Mouse (Mus musculus): ENCODE data around the gene Fshr. TPM values are rescaled to one million over a fixed set of nuclear protein-coding genes. Genes with fewer than 3 reads are reported as not detected.
"Not testable (repeated sequence)": the region's sequence is repeated elsewhere in the genome, so short reads cannot be mapped to it uniquely, and the experiment has no call there.

The Fshr gene
- polyA plus RNA-seq, 1 experiment from 2014 or later = not detected

GRCm38 (mm10) chr17:89113944-89114343 lies 86.5 kb downstream of the Fshr start:
- DNase-seq (ENCODE audit: low spot score) (no peak), ATAC-seq (ENCODE audit: low read depth) (no peak)
- Histone ChIP-seq H3K4me1 (ENCODE audit: control insufficient read depth, insufficient read depth, low read length) (no peaks in the 10 kb centered on the region), H3K9ac (ENCODE audit: low read depth, low read length) (no peak overlapping the region), H3K4me3 (ENCODE audit: low read depth, low read length) (no peak overlapping the region), H3K27me3 (replicated peaks; ENCODE audit: control insufficient read depth, insufficient read depth, low read length) (no peaks in the 10 kb centered on the region), H3K36me3 (ENCODE audit: control insufficient read depth, insufficient read depth, low read length) (no peaks in the 10 kb centered on the region), H3K4me2 (ENCODE audit: low read depth, low read length) (no peak overlapping the region), H3K27ac (replicated peaks; ENCODE audit: low read depth, low read length) (no peak overlapping the region), H3K9me3 (ENCODE audit: control insufficient read depth, low read length) (no peaks in the 10 kb centered on the region)

DNA sequence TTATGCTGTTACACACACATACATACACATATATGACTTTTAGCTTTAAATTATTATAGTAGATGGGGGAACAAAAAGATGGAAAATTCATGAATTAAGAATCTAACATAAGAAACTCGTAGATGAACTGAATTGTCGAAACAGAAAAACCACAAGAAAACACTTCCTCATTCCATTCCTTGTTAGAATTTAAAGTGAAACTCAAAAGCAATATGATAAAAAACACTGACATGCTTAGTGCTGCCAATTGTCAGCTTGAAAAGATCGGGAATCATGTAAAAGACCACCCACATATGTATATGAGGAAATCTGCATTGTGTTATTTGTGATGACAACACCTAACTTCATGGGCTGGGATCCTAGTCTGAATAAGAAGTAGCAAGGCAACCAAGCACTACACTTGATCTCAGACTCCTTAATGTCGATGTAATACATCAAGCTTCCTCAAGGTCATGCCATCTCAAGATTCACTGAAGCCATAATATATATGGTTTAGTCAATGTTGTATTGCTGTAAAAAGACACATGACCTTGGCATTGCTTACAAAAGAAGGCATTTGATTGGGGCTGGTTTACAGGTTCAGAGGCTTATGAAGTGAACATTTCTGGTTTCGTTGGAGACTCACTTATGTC lies 99.6 kb downstream of the Fshr start:
- no peak for DNase-seq (ENCODE audit: low spot score)
- H3K27me3 ChIP-seq (replicated peaks; ENCODE audit: control insufficient read depth, insufficient read depth, low read length) = no peaks in the 10 kb centered on the region
- WGBS = 73% methylated on average over 5 of the region's 5 CpGs
- H3K4me2 ChIP-seq (ENCODE audit: low read depth, low read length) = no peak overlapping the region
- no peak for ATAC-seq (ENCODE audit: low read depth)
- no peaks in the 10 kb centered on the region for H3K36me3 ChIP-seq (ENCODE audit: control insufficient read depth, insufficient read depth, low read length)
- no peak overlapping the region for H3K4me3 ChIP-seq (ENCODE audit: low read depth, low read length)
- H3K27ac ChIP-seq (replicated peaks; ENCODE audit: low read depth, low read length) = no peak overlapping the region
- no peaks in the 10 kb centered on the region for H3K4me1 ChIP-seq (ENCODE audit: control insufficient read depth, insufficient read depth, low read length)
- no peak overlapping the region for H3K9ac ChIP-seq (ENCODE audit: low read depth, low read length)
- no peaks in the 10 kb centered on the region for H3K9me3 ChIP-seq (ENCODE audit: control insufficient read depth, low read length)

GRCm38 (mm10) chr17:89099733-89100132 lies 100.7 kb downstream of the Fshr start:
- ATAC-seq (ENCODE audit: low read depth); H3K9me3 ChIP-seq (ENCODE audit: control insufficient read depth, low read length); H3K9ac ChIP-seq (ENCODE audit: low read depth, low read length); H3K27me3 ChIP-seq (replicated peaks; ENCODE audit: control insufficient read depth, insufficient read depth, low read length); H3K4me1 ChIP-seq (ENCODE audit: control insufficient read depth, insufficient read depth, low read length); DNase-seq (ENCODE audit: low spot score); H3K36me3 ChIP-seq (ENCODE audit: control insufficient read depth, insufficient read depth, low read length); H3K27ac ChIP-seq (replicated peaks; ENCODE audit: low read depth, low read length); H3K4me2 ChIP-seq (ENCODE audit: low read depth, low read length); H3K4me3 ChIP-seq (ENCODE audit: low read depth, low read length): not testable (repeated sequence)
- WGBS = 86% methylated on average over 1 of the region's 1 CpGs

- ATAC-seq (ENCODE audit: low read depth) (no peak), DNase-seq (ENCODE audit: low spot score) (no peak)
- no peak overlapping the region for H3K4me3 ChIP-seq (ENCODE audit: low read depth, low read length)
- no peak overlapping the region for H3K4me2 ChIP-seq (ENCODE audit: low read depth, low read length)
- H3K4me1 ChIP-seq (ENCODE audit: control insufficient read depth, insufficient read depth, low read length) = no peaks in the 10 kb centered on the region
- H3K9ac ChIP-seq (ENCODE audit: low read depth, low read length) = no peak overlapping the region
- WGBS = 87% methylated on average over 5 of the region's 5 CpGs
- H3K27me3 ChIP-seq (replicated peaks; ENCODE audit: control insufficient read depth, insufficient read depth, low read length) = no peaks in the 10 kb centered on the region
- H3K36me3 ChIP-seq (ENCODE audit: control insufficient read depth, insufficient read depth, low read length) = no peaks in the 10 kb centered on the region
- H3K27ac ChIP-seq (replicated peaks; ENCODE audit: low read depth, low read length) = no peak overlapping the region
- no peaks in the 10 kb centered on the region for H3K9me3 ChIP-seq (ENCODE audit: control insufficient read depth, low read length)
Observed at GRCm38 (mm10) chr17:89089692-89090475, 110.6 kb downstream of the Fshr start.

GRCm38 (mm10) chr17:89082897-89083296 lies 117.6 kb downstream of the Fshr start:
- ATAC-seq (ENCODE audit: low read depth) (no peak), DNase-seq (ENCODE audit: low spot score) (peak; percentile 20)
- Histone ChIP-seq H3K9me3 (ENCODE audit: control insufficient read depth, low read length) (no peaks in the 10 kb centered on the region), H3K36me3 (ENCODE audit: control insufficient read depth, insufficient read depth, low read length) (no peaks in the 10 kb centered on the region), H3K4me1 (ENCODE audit: control insufficient read depth, insufficient read depth, low read length) (no peaks in the 10 kb centered on the region), H3K27ac (replicated peaks; ENCODE audit: low read depth, low read length) (no peak overlapping the region), H3K4me2 (ENCODE audit: low read depth, low read length) (no peak overlapping the region), H3K4me3 (ENCODE audit: low read depth, low read length) (no peak overlapping the region), H3K9ac (ENCODE audit: low read depth, low read length) (no peak overlapping the region), H3K27me3 (replicated peaks; ENCODE audit: control insufficient read depth, insufficient read depth, low read length) (no peaks in the 10 kb centered on the region)
- 43% methylated on average over 2 of the region's 2 CpGs for WGBS

GRCm38 (mm10) chr17:89079706-89080105 lies 120.8 kb downstream of the Fshr start:
- no peak overlapping the region for H3K4me3 ChIP-seq (ENCODE audit: low read depth, low read length)
- no peak overlapping the region for H3K4me2 ChIP-seq (ENCODE audit: low read depth, low read length)
- DNase-seq (ENCODE audit: low spot score) (no peak), ATAC-seq (ENCODE audit: low read depth) (no peak)
- no peaks in the 10 kb centered on the region for H3K4me1 ChIP-seq (ENCODE audit: control insufficient read depth, insufficient read depth, low read length)
- H3K36me3 ChIP-seq (ENCODE audit: control insufficient read depth, insufficient read depth, low read length) = no peaks in the 10 kb centered on the region
- WGBS = 80% methylated on average over 5 of the region's 5 CpGs
- no peak overlapping the region for H3K27ac ChIP-seq (replicated peaks; ENCODE audit: low read depth, low read length)
- no peaks in the 10 kb centered on the region for H3K9me3 ChIP-seq (ENCODE audit: control insufficient read depth, low read length)
- H3K9ac ChIP-seq (ENCODE audit: low read depth, low read length) = no peak overlapping the region
- H3K27me3 ChIP-seq (replicated peaks; ENCODE audit: control insufficient read depth, insufficient read depth, low read length) = no peaks in the 10 kb centered on the region

- Histone ChIP-seq H3K27ac (replicated peaks; ENCODE audit: low read depth, low read length) (no peak overlapping the region), H3K36me3 (ENCODE audit: control insufficient read depth, insufficient read depth, low read length) (no peaks in the 10 kb centered on the region), H3K4me2 (ENCODE audit: low read depth, low read length) (no peak overlapping the region), H3K4me3 (ENCODE audit: low read depth, low read length) (no peak overlapping the region), H3K4me1 (ENCODE audit: control insufficient read depth, insufficient read depth, low read length) (no peaks in the 10 kb centered on the region), H3K27me3 (replicated peaks; ENCODE audit: control insufficient read depth, insufficient read depth, low read length) (no peaks in the 10 kb centered on the region), H3K9ac (ENCODE audit: low read depth, low read length) (no peak overlapping the region), H3K9me3 (ENCODE audit: control insufficient read depth, low read length) (no peaks in the 10 kb centered on the region)
- 49% methylated on average over 3 of the region's 3 CpGs for WGBS
- ATAC-seq (ENCODE audit: low read depth) (no peak), DNase-seq (ENCODE audit: low spot score) (no peak)
Observed at GRCm38 (mm10) chr17:89064327-89065095, 136.0 kb downstream of the Fshr start.

- H3K36me3 ChIP-seq (ENCODE audit: control insufficient read depth, insufficient read depth, low read length) = no peaks in the 10 kb centered on the region
- DNase-seq (ENCODE audit: low spot score) (no peak), ATAC-seq (ENCODE audit: low read depth) (no peak)
Observed at GRCm38 (mm10) chr17:89062348-89062949, 138.0 kb downstream of the Fshr start.

More at GRCm38 (mm10) chr17:89062348-89062949, 138.0 kb downstream of the Fshr start:
- no peak overlapping the region for H3K9ac ChIP-seq (ENCODE audit: low read depth, low read length)
- no peaks in the 10 kb centered on the region for H3K27me3 ChIP-seq (replicated peaks; ENCODE audit: control insufficient read depth, insufficient read depth, low read length)
- no peaks in the 10 kb centered on the region for H3K9me3 ChIP-seq (ENCODE audit: control insufficient read depth, low read length)
- no peak overlapping the region for H3K4me3 ChIP-seq (ENCODE audit: low read depth, low read length)
- no peak overlapping the region for H3K27ac ChIP-seq (replicated peaks; ENCODE audit: low read depth, low read length)
- H3K4me1 ChIP-seq (ENCODE audit: control insufficient read depth, insufficient read depth, low read length) = no peaks in the 10 kb centered on the region
- 83% methylated on average over 8 of the region's 8 CpGs for WGBS
- H3K4me2 ChIP-seq (ENCODE audit: low read depth, low read length) = no peak overlapping the region

Data from embryonic facial prominence, embryonic 14.5 days (tissue).